Mouse (Mus musculus) kidney, embryonic 14.5 days (tissue): ENCODE results near the gene Tmem92. TPM values are rescaled to one million over a fixed set of nuclear protein-coding genes. Genes with fewer than 3 reads are reported as not detected.
"Not testable (repeated sequence)": the region's sequence is repeated elsewhere in the genome, so short reads cannot be mapped to it uniquely, and the experiment has no call there.

ENCODE experiments used
- ATAC-seq: fragments of 200-750 bp; cut with Nextera tagmentation; 2 replicates; pipeline ENCODE4 v1.8.0; 2017; ENCODE audit warnings: moderate number of reproducible peaks, mild to moderate bottlenecking, moderate TSS enrichment, moderate library complexity; ENCODE audit not compliant: low FRiP score, low TSS enrichment
- H3K27ac ChIP-seq: fragments of 300-500 bp; sonication (generic); 2 replicates; pipeline ENCODE4 v1.5.1; 2014; ENCODE audit warnings: low read depth, mild to moderate bottlenecking, low read length, moderate library complexity, mixed read lengths
- H3K27me3 ChIP-seq: fragments of 300-500 bp; sonication (generic); 2 replicates; pipeline ENCODE4 v1.6.1; 2014; ENCODE audit warnings: mild to moderate bottlenecking, low read length; ENCODE audit not compliant: control insufficient read depth, insufficient read depth
- H3K36me3 ChIP-seq: fragments of 300-500 bp; sonication (generic); 2 replicates; pipeline ENCODE4 v1.6.1; 2014; ENCODE audit warnings: low read length, mixed read lengths; ENCODE audit not compliant: control insufficient read depth, insufficient read depth
- H3K4me1 ChIP-seq: fragments of 300-500 bp; sonication (generic); 2 replicates; pipeline ENCODE4 v1.6.1; 2014; ENCODE audit warnings: low read length, mixed read lengths; ENCODE audit not compliant: control insufficient read depth, insufficient read depth
- H3K4me2 ChIP-seq: fragments of 300-500 bp; sonication (generic); replicated peaks from 2 replicates; pipeline ENCODE4 v1.6.1; 2014; ENCODE audit warnings: low read depth, mild to moderate bottlenecking, low read length
- H3K4me3 ChIP-seq: fragments of 300-500 bp; sonication (generic); 2 replicates; pipeline ENCODE4 v1.5.1; 2014; ENCODE audit warnings: mild to moderate bottlenecking, low read length
- H3K9ac ChIP-seq: fragments of 300-500 bp; sonication (generic); 2 replicates; pipeline ENCODE4 v1.6.1; 2014; ENCODE audit warnings: low read depth, mild to moderate bottlenecking, low read length, moderate library complexity
- H3K9me3 ChIP-seq: fragments of 300-500 bp; sonication (generic); 2 replicates; pipeline ENCODE4 v1.6.1; 2016; ENCODE audit warnings: low read length; ENCODE audit not compliant: control insufficient read depth
- WGBS: fragments of 180-500 bp; shearing (Covaris S2); extraction: QIAGEN DNeasy Blood & Tissue Kit; methylation state at CpG from one replicate; pipeline ENCODE4 v1.1.7; 2014; 5-methylcytosine and 5-hydroxymethylcytosine counted together
- polyA plus RNA-seq: library from polyadenylated mRNA; unstranded; fragments of >200 nt; fragmentation: Nextera tagmentation; extraction: Ambion mirVana; gene quantifications from 2 replicates; pipeline ENCODE4 v1.2.1, GENCODE M21; 2014

Tmem92 gene
- not detected in 2 replicates for polyA plus RNA-seq

- H3K36me3 ChIP-seq, result no peaks in the 10 kb centered on the region
- no peak within 1 kb of the TSS for H3K4me2 ChIP-seq
- H3K4me1 ChIP-seq, result no peaks in the 10 kb centered on the region
- H3K9me3 ChIP-seq, result no peaks in the 10 kb centered on the region
- no peak for ATAC-seq
- H3K4me3 ChIP-seq, result no peak within 1 kb of the TSS
- no peaks in the 10 kb centered on the region for H3K27me3 ChIP-seq
- H3K9ac ChIP-seq, result no peak within 1 kb of the TSS
- H3K27ac ChIP-seq, result no peak within 1 kb of the TSS
Observed at GRCm38 (mm10) chr11:94782603-94783002, at the start of gene Tmem92. Tmem92 (minus strand) TSS chr11:94782703.

GRCm38 (mm10) chr11:94828966-94829365, 46.5 kb upstream of the Tmem92 start:
- Histone ChIP-seq H3K4me2 (no peak overlapping the region), H3K27ac (no peak overlapping the region), H3K27me3 (no peaks in the 10 kb centered on the region), H3K4me1 (no peaks in the 10 kb centered on the region), H3K9me3 (no peaks in the 10 kb centered on the region), H3K36me3 (no peaks in the 10 kb centered on the region), H3K4me3 (no peak overlapping the region), H3K9ac (no peak overlapping the region)
- no peak for ATAC-seq
- 75% methylated on average over 3 of the region's 3 CpGs for WGBS

DNA sequence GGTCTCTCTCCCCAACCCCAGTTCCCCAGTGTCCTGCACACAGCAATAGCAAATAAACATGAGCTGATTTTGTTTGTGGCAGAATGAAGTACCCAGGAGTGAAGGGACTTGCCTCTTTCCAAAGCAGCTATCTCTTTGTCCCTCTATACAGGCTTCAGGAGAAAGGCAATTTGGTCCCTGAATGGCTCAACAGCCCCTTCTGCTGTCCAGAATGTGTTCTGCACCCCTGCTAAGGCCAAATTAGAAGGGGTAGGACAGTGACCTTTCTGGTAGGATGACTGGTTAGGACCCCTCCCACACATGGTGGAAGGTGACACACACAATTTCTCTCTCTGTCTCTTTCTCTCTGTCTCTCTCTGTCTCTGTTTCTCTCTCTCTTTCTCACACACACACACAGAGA, 36.9 kb upstream of the Tmem92 start:
- H3K4me2 ChIP-seq, H3K27ac ChIP-seq, H3K4me3 ChIP-seq, ATAC-seq, H3K36me3 ChIP-seq, H3K27me3 ChIP-seq, H3K4me1 ChIP-seq, H3K9me3 ChIP-seq, H3K9ac ChIP-seq: not testable (repeated sequence)

GRCm38 (mm10) chr11:94818946-94819345, 36.4 kb upstream of the Tmem92 start:
- ATAC-seq, H3K4me3 ChIP-seq: not testable (repeated sequence)

DNA sequence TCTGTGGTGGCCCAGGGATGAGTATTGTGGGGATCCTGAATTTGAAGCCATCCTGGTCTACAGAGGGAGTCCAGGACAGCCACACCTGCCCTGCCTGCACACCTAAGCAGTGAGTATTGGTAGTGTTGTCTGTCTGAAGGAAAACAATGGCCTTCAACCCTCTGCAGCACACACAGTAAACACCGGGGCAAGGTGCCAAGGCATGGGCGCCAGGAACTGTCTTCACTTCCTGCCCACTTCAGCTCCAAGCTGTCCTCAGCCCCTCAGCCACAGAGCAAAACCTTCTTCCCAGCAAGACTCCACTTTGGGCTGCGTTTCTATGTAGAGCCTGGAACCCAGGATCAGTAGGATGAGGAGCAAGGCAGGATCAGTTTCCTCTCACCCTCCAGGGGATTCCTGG, 29.0 kb upstream of the Tmem92 start:
- not testable (repeated sequence) for H3K27ac ChIP-seq, H3K4me1 ChIP-seq, H3K9me3 ChIP-seq, H3K4me3 ChIP-seq, H3K4me2 ChIP-seq, ATAC-seq, H3K36me3 ChIP-seq, H3K27me3 ChIP-seq, H3K9ac ChIP-seq
- WGBS, result 62% methylated on average over 2 of the region's 3 CpGs

More at GRCm38 (mm10) chr11:94818946-94819345, 36.4 kb upstream of the Tmem92 start:
- H3K9me3 ChIP-seq, H3K4me1 ChIP-seq, H3K36me3 ChIP-seq, H3K27ac ChIP-seq, H3K4me2 ChIP-seq, H3K27me3 ChIP-seq, H3K9ac ChIP-seq: not testable (repeated sequence)

DNA sequence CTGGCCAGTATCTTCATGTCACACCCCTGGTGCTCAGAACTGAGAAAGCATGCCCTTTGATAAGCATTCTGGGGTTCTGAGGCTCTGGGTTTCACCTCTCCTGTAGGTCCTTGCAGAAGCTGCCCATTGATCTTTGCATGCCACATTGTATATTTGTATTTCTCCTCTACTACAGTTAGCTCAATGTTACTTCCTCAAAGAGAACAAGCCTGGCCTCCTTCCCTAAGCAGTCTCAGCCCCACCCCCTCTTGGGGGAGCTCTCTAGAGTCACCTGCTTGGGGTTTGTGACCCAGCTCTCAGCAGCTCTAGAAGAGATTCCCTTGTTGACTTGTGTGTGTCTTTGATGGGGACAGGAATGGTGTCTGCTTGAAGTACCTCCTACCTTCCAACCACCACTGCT, 9.2 kb upstream of the Tmem92 start:
- H3K27ac ChIP-seq, result no peak overlapping the region
- H3K4me1 ChIP-seq, result no peaks in the 10 kb centered on the region
- ATAC-seq, result no peak

DNA sequence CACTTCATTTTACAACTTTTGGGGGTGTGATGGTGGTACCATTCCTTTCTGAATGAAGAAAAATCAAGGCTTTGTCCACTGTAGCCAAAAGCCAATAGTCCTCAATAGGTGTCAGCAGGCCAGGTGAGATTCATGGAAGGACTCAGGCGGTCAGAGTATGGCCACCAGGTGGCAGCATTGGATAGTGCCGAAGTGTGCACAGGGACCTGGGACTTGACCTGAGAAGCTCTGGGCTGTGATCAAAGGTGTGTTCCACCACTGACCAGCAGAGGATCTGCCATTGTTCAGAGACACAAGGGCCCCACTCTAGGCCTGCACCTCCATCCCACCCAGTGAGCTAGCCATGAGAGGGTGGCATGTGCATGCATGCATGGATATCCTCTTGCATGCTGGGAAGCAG, 2.7 kb upstream of the Tmem92 start:
- no peaks in the 10 kb centered on the region for H3K9me3 ChIP-seq
- WGBS, result 9% methylated on average over 2 of the region's 2 CpGs
- no peak overlapping the region for H3K4me3 ChIP-seq
- H3K27me3 ChIP-seq, result no peaks in the 10 kb centered on the region
- no peak overlapping the region for H3K9ac ChIP-seq
- H3K4me1 ChIP-seq, result no peaks in the 10 kb centered on the region
- no peak overlapping the region for H3K4me2 ChIP-seq
- no peaks in the 10 kb centered on the region for H3K36me3 ChIP-seq
- H3K27ac ChIP-seq, result no peak overlapping the region
- ATAC-seq, result peak; percentile 62; the same call in 1 of the 2 replicates

More for the DNA sequence above, 9.2 kb upstream of the Tmem92 start:
- Histone ChIP-seq H3K27me3 (no peaks in the 10 kb centered on the region; the same call in 1 of the 2 replicates), H3K9ac (no peak overlapping the region), H3K9me3 (no peaks in the 10 kb centered on the region), H3K4me3 (no peak overlapping the region), H3K4me2 (no peak overlapping the region), H3K36me3 (no peaks in the 10 kb centered on the region)

DNA sequence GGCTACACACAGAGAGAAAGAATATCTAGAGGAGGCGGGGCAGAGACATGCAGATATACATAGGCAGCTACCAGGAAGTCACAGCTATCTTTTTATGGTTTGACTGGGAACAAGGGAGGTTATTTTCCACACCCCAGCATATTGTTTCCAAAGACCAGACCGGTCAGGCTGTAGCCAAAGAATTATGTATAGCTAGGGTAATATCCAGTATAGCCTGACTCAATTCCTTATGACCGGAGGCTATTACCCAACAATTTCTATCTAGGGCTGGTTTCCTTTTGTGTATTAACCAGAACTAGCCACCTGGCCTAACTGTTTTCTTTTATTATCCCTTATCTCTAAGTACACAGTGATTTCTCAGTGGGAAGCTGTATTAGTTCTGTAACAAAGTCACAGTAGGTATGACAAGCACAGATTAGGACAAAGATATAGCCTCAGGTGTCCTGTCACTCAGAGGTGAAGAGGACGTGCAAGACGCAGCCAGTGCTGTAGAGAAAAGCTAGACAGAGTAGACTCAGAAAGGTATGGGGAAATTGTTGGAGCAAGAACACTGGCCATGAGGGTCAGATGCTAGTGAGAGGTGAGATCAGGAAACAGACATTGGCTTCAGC, 7.5 kb downstream of the Tmem92 start:
- Histone ChIP-seq H3K27me3 (no peaks in the 10 kb centered on the region), H3K36me3 (no peaks in the 10 kb centered on the region), H3K9ac (no peak overlapping the region), H3K27ac (no peak overlapping the region), H3K4me2 (no peak overlapping the region), H3K4me1 (no peaks in the 10 kb centered on the region), H3K4me3 (no peak overlapping the region), H3K9me3 (no peaks in the 10 kb centered on the region)
- no peak for ATAC-seq
- 90% methylated on average over 5 of the region's 5 CpGs for WGBS

DNA sequence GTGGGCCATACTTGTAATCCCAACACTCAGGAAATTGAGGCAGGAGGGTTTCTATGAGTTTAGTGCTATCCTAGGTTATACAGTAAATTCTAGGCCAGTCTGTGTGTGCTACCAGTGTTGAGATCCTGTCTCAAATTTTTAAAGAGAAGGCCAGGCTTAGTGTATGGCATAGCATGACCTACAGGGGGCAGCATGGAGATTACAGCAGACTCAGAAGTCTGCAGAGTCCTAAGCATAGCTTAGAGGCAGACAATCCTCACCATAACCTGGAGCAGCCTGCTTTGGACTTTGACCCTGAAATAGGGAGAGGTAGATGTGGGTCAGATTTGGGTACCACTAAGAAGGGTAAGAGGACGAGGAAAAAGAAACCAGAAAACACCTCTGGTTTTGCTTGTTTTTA, 8.7 kb downstream of the Tmem92 start:
- no peak for ATAC-seq
- Histone ChIP-seq H3K27ac (no peak overlapping the region), H3K4me1 (no peaks in the 10 kb centered on the region), H3K36me3 (no peaks in the 10 kb centered on the region), H3K9ac (no peak overlapping the region), H3K4me3 (no peak overlapping the region), H3K4me2 (no peak overlapping the region), H3K9me3 (no peaks in the 10 kb centered on the region), H3K27me3 (no peaks in the 10 kb centered on the region)
- WGBS, result 78% methylated on average over 1 of the region's 1 CpGs
